Mouse (Mus musculus) left cerebral cortex, adult 8-10 months (tissue): ENCODE measurements around the gene Bax. TPM values are rescaled to one million over a fixed set of nuclear protein-coding genes. Genes with fewer than 3 reads are reported as not detected.
"Not testable (repeated sequence)": the region's sequence is repeated elsewhere in the genome, so short reads cannot be mapped to it uniquely, and the experiment has no call there.

Source experiments
- DNase-seq, 2 experiments: peaks; one replicate each; pipeline ENCODE4 v3.0.0; 2022; ENCODE audit warnings: low spot score in 2 of 2
- total RNA-seq, 4 experiments: library from RNA; stranded (reverse); gene quantifications; 2 replicates each; pipeline ENCODE4 v1.2.4; 2022

The Bax gene
- total RNA-seq, 4 experiments from 2014 or later: 57.8 to 78.7 (median 67.0) TPM

GRCm38 (mm10) chr7:45481374-45481927, 14.8 kb upstream of the Bax start, which contains the start of gene Tulp2:
Gene Tulp2 (plus strand): TSS chr7:45481877.
- peak in 1 of 2 experiments; percentile 67 for DNase-seq

GRCm38 (mm10) chr7:45480310-45480709, 13.6 kb upstream of the Bax start:
- not testable (repeated sequence) for DNase-seq

DNA sequence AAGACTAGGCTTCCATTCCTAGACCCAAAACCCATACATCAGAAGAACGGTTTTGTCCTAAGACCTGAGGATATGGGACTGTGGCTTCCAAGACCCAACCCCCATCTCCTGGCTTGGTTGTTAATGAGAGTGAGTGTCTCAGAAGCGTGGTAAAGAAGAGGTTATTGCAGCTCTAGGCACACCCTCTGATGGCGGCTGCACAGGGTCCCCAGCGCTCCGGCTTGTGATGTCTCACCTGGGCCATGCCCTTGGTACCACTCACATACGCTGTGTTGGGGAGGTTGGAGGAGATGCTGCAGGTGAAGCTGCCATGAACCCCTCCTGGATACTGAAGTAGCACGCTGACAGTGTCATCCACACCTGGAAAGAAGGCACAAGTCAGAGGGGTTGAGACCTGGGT, 12.1 kb upstream of the Bax start:
- DNase-seq: no peak

DNA sequence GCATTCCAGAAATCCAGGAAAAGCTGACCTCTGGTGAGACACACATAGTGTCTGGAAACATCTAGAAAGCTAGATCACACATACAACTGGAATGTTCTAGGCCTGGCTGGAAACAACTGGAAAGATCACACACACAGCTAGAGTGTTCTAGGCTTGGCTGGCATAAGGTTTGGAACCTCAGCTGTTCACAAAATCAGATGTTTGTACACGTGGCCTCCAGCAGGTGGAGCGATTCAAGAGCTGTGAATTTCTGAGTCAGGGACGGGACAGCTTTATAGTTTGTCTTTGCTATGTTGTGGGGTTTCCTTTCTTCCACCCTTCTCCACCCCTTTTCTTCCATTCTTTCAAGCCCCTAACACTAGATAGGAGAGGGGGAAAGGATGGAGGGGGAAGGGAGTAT, 10.3 kb upstream of the Bax start:
- DNase-seq: no peak

DNA sequence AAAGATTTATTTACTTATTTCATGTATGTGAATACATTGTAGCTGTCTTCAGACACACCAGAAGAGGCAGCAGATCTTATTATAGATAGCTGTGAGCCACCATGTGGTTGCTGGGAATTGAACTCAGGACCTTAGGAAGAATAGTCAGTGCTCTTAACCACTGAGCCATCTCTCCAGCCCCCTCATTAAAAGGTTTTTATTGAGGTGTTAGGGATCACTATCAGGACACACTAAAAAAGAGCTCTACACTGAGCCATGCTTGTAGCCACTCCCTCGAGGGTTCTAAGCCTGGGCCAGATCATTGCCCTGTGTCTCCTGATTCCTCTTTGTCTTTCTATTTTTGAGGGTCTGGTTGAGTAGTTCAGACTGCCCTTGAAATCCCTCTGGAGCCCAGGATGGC, 9.8 kb upstream of the Bax start:
- no peak for DNase-seq

GRCm38 (mm10) chr7:45475291-45475969, 8.7 kb upstream of the Bax start:
- DNase-seq: no peak

- peak in 1 of 2 experiments; percentile 71 for DNase-seq
Measured at GRCm38 (mm10) chr7:45470869-45471268, 4.2 kb upstream of the Bax start.

DNA sequence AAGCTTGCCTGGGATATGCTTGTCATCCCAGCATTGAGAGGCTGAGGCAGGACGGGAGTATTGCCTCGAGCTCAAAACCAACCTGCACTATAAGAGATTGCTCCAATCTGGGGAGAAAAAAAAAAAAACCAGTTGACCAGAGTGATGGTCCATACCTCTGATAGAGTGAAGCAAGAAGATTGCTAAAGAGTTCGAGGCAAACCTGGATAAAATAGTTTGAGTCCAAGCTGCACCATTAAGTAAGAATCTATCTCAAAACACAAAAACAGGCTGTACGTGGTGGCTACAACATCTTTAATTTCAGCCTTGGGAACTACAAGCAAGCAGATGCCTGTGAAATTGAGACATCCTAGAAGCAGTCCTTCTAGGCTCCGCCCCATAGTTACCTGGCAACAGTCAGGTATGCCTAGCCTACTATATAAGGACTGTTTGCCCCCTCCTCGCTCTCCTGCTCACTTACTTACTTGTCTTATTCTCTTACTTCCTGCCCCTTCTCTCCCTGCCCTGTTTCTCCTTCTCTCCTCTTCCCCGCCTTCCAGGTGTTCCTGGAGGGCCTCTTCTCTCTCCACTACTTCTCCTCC, 482 bp upstream of the Bax start:
- DNase-seq: no peak

GRCm38 (mm10) chr7:45465549-45465948, 1.1 kb downstream of the Bax start:
- no peak for DNase-seq

DNA sequence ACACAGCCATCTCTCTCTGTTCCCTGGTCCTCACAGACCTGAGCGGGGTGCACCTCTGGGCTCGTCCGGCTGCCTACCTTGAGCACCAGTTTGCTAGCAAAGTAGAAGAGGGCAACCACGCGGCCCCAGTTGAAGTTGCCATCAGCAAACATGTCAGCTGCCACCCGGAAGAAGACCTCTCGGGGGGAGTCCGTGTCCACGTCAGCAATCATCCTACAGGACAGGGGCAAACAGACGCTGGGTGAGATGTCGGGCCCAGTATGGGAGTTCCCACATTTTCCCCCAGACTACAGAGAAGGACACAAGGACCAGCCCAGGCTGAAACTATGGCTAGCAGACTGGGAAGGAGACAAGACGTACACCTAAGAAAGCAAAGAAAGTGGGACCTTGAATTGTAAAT, 1.6 kb downstream of the Bax start:
- no peak for DNase-seq

DNA sequence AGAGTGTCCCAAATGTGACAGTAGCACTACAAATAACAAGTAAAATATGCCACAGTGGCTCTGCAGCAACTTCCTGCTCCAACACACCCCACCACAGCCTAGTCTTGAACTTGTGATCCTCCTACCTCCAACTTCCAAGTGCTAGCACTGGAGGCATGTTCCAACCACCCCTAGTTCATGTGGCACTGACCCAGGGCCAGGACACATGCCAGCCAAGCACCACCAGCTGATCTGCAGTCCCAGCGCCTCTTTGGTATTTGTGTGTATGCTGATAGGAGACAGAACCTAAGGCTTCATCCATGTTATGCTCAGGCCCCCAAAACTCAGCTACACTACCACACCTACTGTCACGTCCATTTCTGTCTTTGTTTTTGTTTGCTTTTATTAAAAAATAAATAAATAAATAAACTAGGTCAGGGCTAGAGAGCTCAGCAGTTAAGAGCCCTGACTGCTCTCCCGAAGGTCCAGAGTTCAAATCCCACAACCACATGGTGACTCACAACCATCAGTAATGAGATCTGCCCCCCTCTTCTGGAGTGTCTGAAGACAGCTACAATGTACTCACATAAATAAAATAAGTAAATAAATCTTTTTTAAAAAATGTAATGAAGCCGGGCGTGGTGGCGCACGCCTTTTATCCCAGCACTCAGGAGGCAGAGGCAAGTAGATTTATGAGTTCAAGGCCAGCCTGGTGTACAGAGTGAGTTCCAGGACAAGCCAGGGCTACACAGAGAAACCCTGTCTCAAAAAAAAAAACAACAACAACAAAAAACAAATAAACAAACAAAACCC, 2.5 kb downstream of the Bax start:
- DNase-seq: no peak

DNA sequence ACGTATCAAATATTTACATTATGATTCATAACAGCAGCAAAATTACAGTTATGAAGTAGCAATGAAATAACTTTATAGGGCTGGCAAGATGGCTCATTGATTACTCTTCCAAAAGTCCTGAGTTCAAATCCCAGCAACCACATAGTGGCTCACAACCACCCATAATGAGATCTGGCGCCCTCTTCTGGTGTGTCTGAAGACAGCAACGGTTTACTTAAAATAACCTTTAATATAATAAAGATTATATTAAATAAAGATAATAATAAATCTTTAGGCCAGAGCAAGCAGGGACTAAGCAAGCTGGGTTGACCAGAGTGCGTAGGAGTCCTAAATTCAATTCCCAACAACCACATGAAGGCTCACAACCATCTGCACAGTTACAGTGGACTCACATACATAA, 3.8 kb downstream of the Bax start:
- DNase-seq: not testable (repeated sequence)

DNA sequence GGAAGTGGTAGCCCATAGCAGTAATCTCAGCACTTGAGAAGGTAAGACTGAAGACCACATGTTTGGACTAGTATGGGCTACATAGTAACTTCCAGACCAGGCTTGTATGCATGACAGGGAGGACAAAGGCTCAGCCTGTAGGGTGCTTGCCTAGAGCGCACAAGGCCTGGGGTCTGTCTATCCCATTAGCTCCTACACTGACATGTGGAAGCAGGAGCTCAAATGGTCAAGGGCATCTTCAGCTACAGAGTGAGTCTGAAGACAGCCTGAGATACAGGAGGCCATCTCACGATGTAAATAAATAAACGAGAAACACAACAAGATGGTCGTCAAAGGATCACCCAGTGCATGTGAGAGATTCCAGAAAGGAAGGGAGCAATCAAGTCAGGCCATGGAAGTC, 4.4 kb downstream of the Bax start:
- DNase-seq: no peak

DNA sequence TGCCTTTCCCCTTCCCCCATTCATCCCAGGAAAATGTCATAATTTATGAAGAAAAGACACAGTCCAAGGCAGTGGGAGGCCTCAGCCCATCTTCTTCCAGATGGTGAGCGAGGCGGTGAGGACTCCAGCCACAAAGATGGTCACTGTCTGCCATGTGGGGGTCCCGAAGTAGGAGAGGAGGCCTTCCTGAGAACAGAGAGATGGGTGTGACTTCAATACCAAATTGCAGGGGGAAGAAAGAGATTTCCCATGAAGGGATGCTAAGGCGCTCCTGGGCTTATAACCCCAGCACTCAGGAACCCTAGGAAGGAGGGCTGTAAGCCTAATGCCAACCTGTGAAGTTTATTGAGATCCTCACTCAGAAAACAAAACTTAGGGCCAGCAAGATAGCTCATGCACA, 4.9 kb downstream of the Bax start:
- DNase-seq: no peak

GRCm38 (mm10) chr7:45461326-45461725, 5.4 kb downstream of the Bax start:
- no peak for DNase-seq

DNA sequence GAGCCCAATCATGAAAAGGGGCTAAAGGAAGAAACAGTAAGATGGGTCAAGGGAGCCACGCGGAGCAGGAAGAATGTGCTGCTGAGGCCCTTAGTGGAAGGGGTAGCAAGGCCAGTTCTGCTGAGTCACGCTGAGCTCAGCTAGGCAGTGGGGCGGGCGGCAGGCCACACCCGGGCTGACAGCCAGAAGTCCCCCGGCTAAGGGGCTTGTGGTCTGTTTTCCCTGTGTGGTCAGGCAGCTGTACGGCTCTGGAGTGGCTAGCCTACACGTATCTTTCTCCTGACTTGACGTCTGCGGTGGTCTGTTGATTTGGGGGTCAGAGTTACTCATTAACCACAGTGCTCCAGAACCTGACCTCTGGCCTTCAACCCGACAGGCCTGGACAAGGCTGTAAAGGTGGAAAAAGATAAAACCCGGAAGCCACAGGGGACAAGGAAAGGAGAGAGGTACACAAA, 5.8 kb downstream of the Bax start:
- DNase-seq: no peak

- DNase-seq: no peak
Measured at GRCm38 (mm10) chr7:45460377-45460776, 6.3 kb downstream of the Bax start.

GRCm38 (mm10) chr7:45459564-45460140, 7.0 kb downstream of the Bax start, which contains the start of gene Ftl1:
Gene Ftl1 (minus strand): TSS chr7:45459884.
- peak; percentile 97 to 98 for DNase-seq

DNA sequence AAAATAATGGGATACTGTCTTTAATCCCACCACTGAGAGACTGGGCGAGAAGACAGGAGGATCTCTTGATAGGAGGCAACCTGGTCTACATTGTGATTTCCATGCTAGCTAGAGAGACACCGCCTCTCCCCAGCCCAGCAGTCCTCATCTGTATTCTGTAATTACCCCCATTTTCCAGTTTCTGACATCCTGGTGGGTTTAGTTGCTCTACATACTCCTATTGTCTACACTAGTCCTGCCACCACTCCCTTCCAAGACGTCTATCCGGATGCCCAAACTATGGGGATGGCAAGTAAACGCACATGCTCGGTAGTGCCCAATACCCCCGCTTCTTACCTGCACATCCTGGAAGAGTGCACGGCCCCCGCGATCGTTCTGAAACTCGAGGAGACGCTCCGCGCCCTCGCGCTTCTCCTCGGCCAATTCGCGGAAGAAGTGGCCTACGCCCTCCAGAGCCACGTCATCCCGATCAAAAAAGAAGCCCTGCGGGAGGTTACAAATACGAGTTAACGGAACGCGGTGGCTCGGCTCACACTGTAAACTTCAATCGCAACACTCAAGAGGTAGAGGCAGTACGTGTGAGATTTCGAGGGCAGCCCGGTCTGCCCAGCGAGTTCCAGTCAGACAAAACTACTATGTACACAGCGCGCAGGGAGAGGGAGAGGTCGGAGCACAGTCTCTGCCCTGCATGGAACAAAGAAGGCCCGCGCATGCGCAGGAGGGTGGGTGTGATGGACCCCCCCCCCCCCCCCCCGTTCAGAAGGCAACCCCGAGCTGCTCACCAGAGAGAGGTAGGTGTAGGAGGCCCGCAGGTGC, 7.7 kb downstream of the Bax start:
- DNase-seq: peak; percentile 51 to 59

DNA sequence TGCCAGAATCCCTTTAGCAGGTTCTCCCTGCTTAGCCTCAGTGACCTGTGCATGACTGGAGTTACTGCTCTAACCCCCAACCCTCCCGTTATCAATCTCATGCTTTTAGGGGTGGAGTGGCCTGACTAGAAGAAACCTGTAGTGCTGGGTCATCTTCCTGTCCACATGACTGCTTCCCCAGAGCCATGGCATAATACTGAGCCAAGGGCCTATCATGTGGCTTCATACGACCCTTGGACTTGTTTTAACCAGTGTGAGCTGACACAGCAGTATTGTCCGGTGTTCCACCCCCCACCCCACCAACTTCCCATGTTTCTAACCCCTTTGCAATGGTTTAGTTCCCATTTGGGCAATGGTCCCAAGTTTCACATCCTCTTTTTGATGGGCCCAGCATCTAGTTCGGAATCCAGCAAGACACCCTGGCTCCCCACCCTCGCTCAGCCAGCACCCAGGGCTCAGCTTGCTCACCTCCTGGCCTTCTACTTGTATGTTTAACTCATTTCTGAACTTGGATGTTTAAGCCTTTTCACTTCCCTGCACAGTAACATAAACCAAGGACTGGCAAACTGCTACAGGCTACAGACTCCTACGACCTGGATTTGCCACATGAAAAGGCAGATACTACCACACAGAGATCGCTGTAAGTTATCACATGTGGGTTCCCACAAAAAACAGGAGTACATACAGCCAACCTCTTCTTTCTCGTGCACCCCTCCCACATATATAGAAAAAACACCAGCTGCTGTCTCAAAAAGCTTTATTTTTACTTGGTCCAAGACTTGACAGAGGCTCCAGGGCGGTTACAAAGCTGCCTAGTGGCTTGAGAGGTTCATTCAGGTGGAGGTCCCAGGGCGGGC, 9.3 kb downstream of the Bax start:
- no peak for DNase-seq
